Mouse (Mus musculus): ENCODE data around the gene Mettl1. TPM values are rescaled to one million over a fixed set of nuclear protein-coding genes. Genes with fewer than 3 reads are reported as not detected.

The Mettl1 gene
- polyA plus RNA-seq, 1 experiment = 14.6 TPM

DNA sequence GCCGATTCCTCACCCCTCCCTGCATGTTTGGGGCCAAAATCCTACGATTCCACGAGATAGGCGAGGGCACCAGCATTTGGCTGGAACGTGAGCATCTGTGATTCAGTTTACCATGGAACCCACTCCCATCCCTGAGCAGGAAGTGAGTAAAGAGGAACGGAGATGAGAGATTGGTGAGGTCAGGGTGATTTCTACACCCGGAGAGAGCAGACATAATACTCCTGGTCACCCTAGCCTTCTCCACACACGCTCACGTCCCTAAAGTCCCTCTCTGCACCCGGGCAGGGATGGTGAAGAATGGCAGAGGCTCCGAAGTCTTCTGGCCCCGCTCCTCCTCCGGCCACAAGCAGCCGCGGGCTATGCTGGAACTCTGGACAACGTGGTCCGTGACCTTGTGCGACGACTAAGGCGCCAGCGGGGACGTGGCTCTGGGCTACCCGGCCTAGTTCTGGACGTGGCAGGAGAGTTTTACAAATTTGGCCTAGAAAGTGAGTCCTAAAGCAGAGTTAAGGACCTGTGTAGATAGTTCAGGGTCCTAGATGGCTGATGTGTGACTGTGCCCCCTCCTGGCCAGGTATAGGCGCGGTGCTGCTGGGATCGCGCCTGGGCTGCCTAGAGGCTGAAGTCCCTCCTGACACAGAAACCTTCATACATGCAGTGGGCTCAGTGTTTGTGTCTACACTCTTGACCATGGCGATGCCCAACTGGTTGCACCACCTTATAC, 8.3 kb downstream of the Mettl1 start:
- Histone ChIP-seq H3K4me3 (replicated peaks; ENCODE audit: control insufficient read depth, low read depth, low read length) (no peak overlapping the region), H3K4me1 (ENCODE audit: control insufficient read depth, insufficient read depth, low read length) (no peaks in the 10 kb centered on the region), H3K27ac (ENCODE audit: control insufficient read depth, insufficient read depth, low read depth, low read length, poor library complexity) (no peak overlapping the region)
- WGBS = 4% methylated on average over 29 of the region's 29 CpGs
- TF ChIP-seq CTCF (IDR thresholded peaks at IDR 0.05; ENCODE audit: control insufficient read depth, insufficient read depth, low read length) = no peak
- TF ChIP-seq POLR2A (IDR thresholded peaks at IDR 0.05; ENCODE audit: borderline replicate concordance, control insufficient read depth, low read depth, low read length) = no peak

DNA sequence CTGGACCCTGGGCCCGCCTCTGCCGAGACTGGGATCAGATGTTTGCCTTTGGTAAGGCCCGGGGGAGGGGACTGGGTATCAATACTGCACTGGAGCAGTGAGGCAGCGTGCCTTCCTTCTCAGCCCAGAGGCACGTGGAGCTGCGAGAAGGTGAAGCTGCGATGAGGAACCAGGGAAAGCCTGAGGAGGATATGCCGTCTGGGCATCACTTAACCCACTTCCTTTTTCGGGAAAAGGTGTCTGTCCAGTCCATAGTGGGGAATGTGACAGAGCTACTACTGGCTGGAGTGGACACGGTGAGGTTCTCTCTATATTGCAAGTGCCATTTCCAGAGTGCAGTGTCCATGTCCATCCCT, 8.9 kb downstream of the Mettl1 start:
- WGBS = 5% methylated on average over 10 of the region's 10 CpGs
- Histone ChIP-seq H3K4me1 (ENCODE audit: control insufficient read depth, insufficient read depth, low read length) (no peaks in the 10 kb centered on the region), H3K27ac (ENCODE audit: control insufficient read depth, insufficient read depth, low read depth, low read length, poor library complexity) (no peak overlapping the region), H3K4me3 (replicated peaks; ENCODE audit: control insufficient read depth, low read depth, low read length) (no peak overlapping the region)
- no peak for TF ChIP-seq POLR2A (IDR thresholded peaks at IDR 0.05; ENCODE audit: borderline replicate concordance, control insufficient read depth, low read depth, low read length)
- TF ChIP-seq CTCF (IDR thresholded peaks at IDR 0.05; ENCODE audit: control insufficient read depth, insufficient read depth, low read length) = no peak

DNA sequence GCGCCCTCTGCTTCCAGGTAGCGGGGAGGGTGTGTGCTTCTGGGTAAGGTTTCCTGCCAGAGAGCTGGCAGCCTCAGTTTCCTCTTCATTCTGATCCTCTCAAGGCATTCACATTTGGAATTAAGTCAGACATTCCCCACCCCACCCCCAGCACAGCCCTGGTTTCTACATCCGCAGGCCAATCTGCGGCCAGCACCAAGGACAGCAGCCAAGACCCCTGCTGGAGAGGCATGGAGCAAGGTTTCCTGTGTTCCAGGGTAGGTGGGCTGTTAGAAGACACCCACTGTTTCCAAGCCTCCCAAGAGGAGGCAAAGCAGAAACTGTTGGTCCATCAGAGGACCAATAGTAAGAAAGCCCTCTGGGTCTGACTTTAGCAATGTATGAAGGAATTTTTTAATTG, 13.4 kb downstream of the Mettl1 start:
- TF ChIP-seq CTCF (IDR thresholded peaks at IDR 0.05; ENCODE audit: control insufficient read depth, insufficient read depth, low read length) (no peak), POLR2A (IDR thresholded peaks at IDR 0.05; ENCODE audit: borderline replicate concordance, control insufficient read depth, low read depth, low read length) (no peak)
- Histone ChIP-seq H3K27ac (ENCODE audit: control insufficient read depth, insufficient read depth, low read depth, low read length, poor library complexity) (no peak overlapping the region), H3K4me1 (ENCODE audit: control insufficient read depth, insufficient read depth, low read length) (peaks cover 1% of the 10 kb centered on the region; the same call in 1 of the 2 replicates), H3K4me3 (replicated peaks; ENCODE audit: control insufficient read depth, low read depth, low read length) (no peak overlapping the region)
- 86% methylated on average over 4 of the region's 4 CpGs for WGBS

DNA sequence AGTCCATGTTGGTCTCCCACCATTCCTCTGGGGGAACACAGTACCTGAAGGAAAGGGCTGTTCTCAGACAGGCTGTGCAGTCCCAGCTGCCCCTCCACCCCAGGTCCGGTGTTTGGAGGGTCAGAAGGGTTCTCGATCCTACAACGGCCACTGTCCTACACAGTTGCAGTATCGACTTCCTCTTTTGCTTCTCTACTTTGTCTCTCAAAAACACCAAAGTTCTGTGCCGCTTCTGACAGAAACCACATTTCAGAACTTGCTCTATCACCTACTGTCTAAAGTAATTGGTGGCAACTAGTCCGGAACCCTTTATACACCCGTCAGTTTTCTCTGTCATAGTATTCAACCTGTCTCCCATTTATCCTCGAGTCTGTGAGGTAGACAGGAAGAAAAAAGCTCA, 14.2 kb downstream of the Mettl1 start:
- Histone ChIP-seq H3K4me3 (replicated peaks; ENCODE audit: control insufficient read depth, low read depth, low read length) (no peak overlapping the region), H3K27ac (ENCODE audit: control insufficient read depth, insufficient read depth, low read depth, low read length, poor library complexity) (no peak overlapping the region), H3K4me1 (ENCODE audit: control insufficient read depth, insufficient read depth, low read length) (peaks cover 1% of the 10 kb centered on the region; the same call in 1 of the 2 replicates)
- no peak for TF ChIP-seq CTCF (IDR thresholded peaks at IDR 0.05; ENCODE audit: control insufficient read depth, insufficient read depth, low read length)
- no peak for TF ChIP-seq POLR2A (IDR thresholded peaks at IDR 0.05; ENCODE audit: borderline replicate concordance, control insufficient read depth, low read depth, low read length)
- 7% methylated on average over 8 of the region's 8 CpGs for WGBS

DNA sequence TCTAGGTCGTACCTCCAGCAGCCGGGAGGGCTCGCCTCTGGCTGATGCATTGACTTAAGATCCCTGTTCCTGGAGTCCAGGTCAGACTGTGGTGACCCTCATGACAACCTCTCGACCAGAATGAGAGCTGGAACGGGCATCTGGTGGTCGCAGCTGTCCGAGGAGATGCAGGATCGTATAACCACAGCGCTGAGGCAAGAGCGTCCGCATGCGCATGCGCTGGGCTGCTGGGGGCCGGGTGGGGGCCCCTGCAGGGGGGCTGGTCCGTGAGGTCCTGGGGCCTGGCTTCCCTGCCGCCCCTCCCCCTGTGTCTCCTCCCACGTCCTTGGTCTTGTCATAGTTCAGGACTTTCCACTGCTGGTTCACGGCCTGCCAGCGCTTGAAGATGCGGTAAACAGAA, 15.3 kb downstream of the Mettl1 start:
- peaks cover 1% of the 10 kb centered on the region; the same call in 1 of the 2 replicates for H3K4me1 ChIP-seq (ENCODE audit: control insufficient read depth, insufficient read depth, low read length)
- WGBS = 85% methylated on average over 20 of the region's 20 CpGs
- H3K27ac ChIP-seq (ENCODE audit: control insufficient read depth, insufficient read depth, low read depth, low read length, poor library complexity) = no peak overlapping the region
- TF ChIP-seq POLR2A (IDR thresholded peaks at IDR 0.05; ENCODE audit: borderline replicate concordance, control insufficient read depth, low read depth, low read length) (no peak), CTCF (IDR thresholded peaks at IDR 0.05; ENCODE audit: control insufficient read depth, insufficient read depth, low read length) (no peak)
- no peak overlapping the region for H3K4me3 ChIP-seq (replicated peaks; ENCODE audit: control insufficient read depth, low read depth, low read length)

DNA sequence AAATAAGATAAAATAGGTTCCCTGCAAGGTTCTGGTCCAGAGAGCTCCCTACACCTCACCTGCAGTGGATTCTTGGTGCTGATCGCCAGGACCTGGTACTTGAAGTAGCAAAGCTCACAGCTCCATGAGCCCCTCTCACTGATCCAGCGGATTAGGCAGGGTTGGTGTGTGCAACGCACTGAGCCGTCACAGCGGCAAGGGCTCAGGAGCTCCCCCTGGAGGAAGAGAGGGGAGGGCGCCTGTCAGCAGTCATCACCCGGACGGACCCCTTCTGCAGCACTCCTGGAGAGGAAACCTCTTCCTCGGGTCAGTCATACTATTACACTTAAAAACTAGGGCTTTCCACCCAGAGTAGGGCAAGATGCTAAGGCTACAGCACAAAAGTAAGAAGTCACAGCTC, 16.9 kb downstream of the Mettl1 start:
- under 1% methylated on average over 9 of the region's 9 CpGs for WGBS
- Histone ChIP-seq H3K4me1 (ENCODE audit: control insufficient read depth, insufficient read depth, low read length) (peaks cover 1% of the 10 kb centered on the region; the same call in 1 of the 2 replicates), H3K4me3 (replicated peaks; ENCODE audit: control insufficient read depth, low read depth, low read length) (no peak overlapping the region), H3K27ac (ENCODE audit: control insufficient read depth, insufficient read depth, low read depth, low read length, poor library complexity) (no peak overlapping the region)
- no peak for TF ChIP-seq POLR2A (IDR thresholded peaks at IDR 0.05; ENCODE audit: borderline replicate concordance, control insufficient read depth, low read depth, low read length)
- TF ChIP-seq CTCF (IDR thresholded peaks at IDR 0.05; ENCODE audit: control insufficient read depth, insufficient read depth, low read length) = peak; percentile 96

DNA sequence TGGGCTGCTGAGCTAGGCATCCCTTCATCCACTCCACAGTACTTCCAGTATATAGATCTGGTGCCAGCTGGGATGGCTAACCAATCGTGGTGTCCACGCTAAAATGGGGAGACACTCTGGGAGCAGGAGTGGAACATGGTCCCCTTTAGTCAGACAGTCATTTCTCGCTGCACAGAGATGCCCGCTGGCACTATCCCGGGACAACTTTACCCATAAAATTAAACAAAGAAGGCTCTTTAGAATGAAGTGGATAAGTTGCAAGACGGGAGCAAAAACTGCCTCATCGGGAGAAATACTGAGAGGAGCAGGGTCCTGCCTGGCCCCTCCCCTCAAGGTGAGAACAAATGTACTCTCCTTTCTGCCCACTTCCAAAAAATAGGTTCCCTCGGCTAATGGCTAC, 17.5 kb downstream of the Mettl1 start:
- 9% methylated on average over 8 of the region's 8 CpGs for WGBS

DNA sequence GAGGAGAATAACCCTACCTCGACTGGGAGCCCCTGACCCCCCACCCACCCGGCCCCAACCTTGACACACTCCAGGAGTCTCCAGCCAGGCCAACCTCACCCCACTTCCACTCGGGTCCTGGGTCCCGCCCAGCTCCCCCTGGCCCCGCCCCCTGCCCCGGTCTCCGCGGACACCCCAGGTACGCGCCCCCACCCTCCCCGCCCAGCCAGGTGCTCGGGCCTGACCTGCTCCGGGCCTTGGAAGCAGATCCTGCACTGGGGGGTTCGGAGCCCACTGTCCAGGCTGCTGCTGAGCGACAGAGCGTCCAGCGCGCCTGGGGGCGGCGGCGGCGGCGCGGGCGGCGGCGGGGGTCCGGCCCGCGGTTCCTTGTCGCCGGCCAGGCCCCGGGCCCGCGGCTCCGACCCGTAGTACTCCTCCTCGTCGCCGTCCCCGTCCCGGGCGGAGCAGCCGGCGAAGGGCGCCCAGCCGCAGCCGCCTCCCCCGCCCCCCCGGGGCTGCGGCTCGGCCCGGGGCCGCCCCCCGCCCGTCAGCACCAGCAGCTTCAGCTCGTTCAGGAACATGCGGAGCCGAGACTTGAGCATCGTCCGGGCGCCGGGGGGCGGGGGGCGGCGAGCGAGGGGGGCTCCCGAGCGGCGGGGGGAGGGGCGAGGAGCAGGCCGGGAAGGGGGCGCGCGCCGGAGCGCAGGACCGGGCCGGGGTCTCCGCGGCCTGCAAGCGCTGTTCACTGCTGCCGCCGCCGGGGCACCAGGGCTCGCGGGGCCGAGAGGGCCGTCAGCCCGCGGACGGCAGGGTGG, 18.2 kb downstream of the Mettl1 start:
- no peak overlapping the region for H3K27ac ChIP-seq (ENCODE audit: control insufficient read depth, insufficient read depth, low read depth, low read length, poor library complexity)
- no peak overlapping the region for H3K4me3 ChIP-seq (replicated peaks; ENCODE audit: control insufficient read depth, low read depth, low read length)
- H3K4me1 ChIP-seq (ENCODE audit: control insufficient read depth, insufficient read depth, low read length) = peaks cover 1% of the 10 kb centered on the region; the same call in 1 of the 2 replicates
- WGBS = 2% methylated on average over 69 of the region's 92 CpGs
- no peak for TF ChIP-seq CTCF (IDR thresholded peaks at IDR 0.05; ENCODE audit: control insufficient read depth, insufficient read depth, low read length)
- no peak for TF ChIP-seq POLR2A (IDR thresholded peaks at IDR 0.05; ENCODE audit: borderline replicate concordance, control insufficient read depth, low read depth, low read length)

More for the DNA sequence above, 17.5 kb downstream of the Mettl1 start:
- Histone ChIP-seq H3K27ac (ENCODE audit: control insufficient read depth, insufficient read depth, low read depth, low read length, poor library complexity) (no peak overlapping the region), H3K4me3 (replicated peaks; ENCODE audit: control insufficient read depth, low read depth, low read length) (no peak overlapping the region), H3K4me1 (ENCODE audit: control insufficient read depth, insufficient read depth, low read length) (peaks cover 1% of the 10 kb centered on the region; the same call in 1 of the 2 replicates)
- TF ChIP-seq CTCF (IDR thresholded peaks at IDR 0.05; ENCODE audit: control insufficient read depth, insufficient read depth, low read length) (no peak), POLR2A (IDR thresholded peaks at IDR 0.05; ENCODE audit: borderline replicate concordance, control insufficient read depth, low read depth, low read length) (no peak)
